Mouse (Mus musculus): ENCODE measurements around the gene Nol12. TPM values are rescaled to one million over a fixed set of nuclear protein-coding genes. Genes with fewer than 3 reads are reported as not detected.

Nol12 gene
- polyA plus RNA-seq, 1 experiment, result 50.1 TPM

- TF ChIP-seq POLR2A (IDR thresholded peaks at IDR 0.05; ENCODE audit: borderline replicate concordance, extremely low read depth, insufficient read depth, insufficient read length, poor library complexity, severe bottlenecking) (no peak), CTCF (IDR thresholded peaks at IDR 0.05; ENCODE audit: borderline replicate concordance, extremely low read depth, insufficient read depth, insufficient read length) (no peak)
- DNase-seq (ENCODE audit: low read depth), result no peak
Measured at GRCm38 (mm10) chr15:78986536-78987220, 51.9 kb downstream of the Nol12 start.

- peak; percentile 94 for DNase-seq (ENCODE audit: low read depth)
- TF ChIP-seq POLR2A (IDR thresholded peaks at IDR 0.05; ENCODE audit: borderline replicate concordance, extremely low read depth, insufficient read depth, insufficient read length, poor library complexity, severe bottlenecking), result no peak
- no peak for TF ChIP-seq CTCF (IDR thresholded peaks at IDR 0.05; ENCODE audit: borderline replicate concordance, extremely low read depth, insufficient read depth, insufficient read length)
Measured at GRCm38 (mm10) chr15:78988499-78988971, 53.8 kb downstream of the Nol12 start.

GRCm38 (mm10) chr15:78989152-78990092 lies 54.7 kb downstream of the Nol12 start:
- DNase-seq (ENCODE audit: low read depth), result no peak
- TF ChIP-seq CTCF (IDR thresholded peaks at IDR 0.05; ENCODE audit: borderline replicate concordance, extremely low read depth, insufficient read depth, insufficient read length) (no peak), POLR2A (IDR thresholded peaks at IDR 0.05; ENCODE audit: borderline replicate concordance, extremely low read depth, insufficient read depth, insufficient read length, poor library complexity, severe bottlenecking) (no peak)

- DNase-seq (ENCODE audit: low read depth), result no peak
Measured at GRCm38 (mm10) chr15:78990093-78990463, 55.3 kb downstream of the Nol12 start.

GRCm38 (mm10) chr15:78990970-78991525 lies 56.3 kb downstream of the Nol12 start:
- TF ChIP-seq POLR2A (IDR thresholded peaks at IDR 0.05; ENCODE audit: borderline replicate concordance, extremely low read depth, insufficient read depth, insufficient read length, poor library complexity, severe bottlenecking) (no peak), CTCF (IDR thresholded peaks at IDR 0.05; ENCODE audit: borderline replicate concordance, extremely low read depth, insufficient read depth, insufficient read length) (no peak)
- no peak for DNase-seq (ENCODE audit: low read depth)

More at GRCm38 (mm10) chr15:78990093-78990463, 55.3 kb downstream of the Nol12 start:
- TF ChIP-seq POLR2A (IDR thresholded peaks at IDR 0.05; ENCODE audit: borderline replicate concordance, extremely low read depth, insufficient read depth, insufficient read length, poor library complexity, severe bottlenecking) (no peak), CTCF (IDR thresholded peaks at IDR 0.05; ENCODE audit: borderline replicate concordance, extremely low read depth, insufficient read depth, insufficient read length) (no peak)

- TF ChIP-seq POLR2A (IDR thresholded peaks at IDR 0.05; ENCODE audit: borderline replicate concordance, extremely low read depth, insufficient read depth, insufficient read length, poor library complexity, severe bottlenecking) (no peak), CTCF (IDR thresholded peaks at IDR 0.05; ENCODE audit: borderline replicate concordance, extremely low read depth, insufficient read depth, insufficient read length) (peak; percentile 15; the same call in 1 of the 2 replicates)
- DNase-seq (ENCODE audit: low read depth), result no peak
Measured at GRCm38 (mm10) chr15:78992235-78992634, 57.5 kb downstream of the Nol12 start.

DNA sequence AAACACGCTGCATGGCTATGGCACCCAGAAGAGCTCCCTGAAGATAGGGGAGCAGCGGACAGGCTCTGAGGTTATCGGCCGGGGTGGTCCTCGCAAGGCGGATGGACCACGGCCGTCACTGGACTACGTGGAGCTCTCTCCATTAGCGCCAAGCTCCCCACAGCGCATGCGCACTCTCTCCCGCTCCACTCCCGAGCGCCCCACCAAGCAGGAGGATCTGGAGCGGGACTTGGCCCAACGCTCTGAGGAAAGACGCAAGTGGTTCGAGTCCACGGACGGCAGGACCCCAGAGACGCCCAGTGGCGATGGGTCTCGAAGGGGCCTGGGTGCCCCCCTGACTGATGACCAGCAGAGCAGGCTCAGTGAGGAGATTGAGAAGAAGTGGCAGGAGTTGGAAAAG lies 58.2 kb downstream of the Nol12 start:
- DNase-seq (ENCODE audit: low read depth), result no peak
- TF ChIP-seq CTCF (IDR thresholded peaks at IDR 0.05; ENCODE audit: borderline replicate concordance, extremely low read depth, insufficient read depth, insufficient read length) (no peak), POLR2A (IDR thresholded peaks at IDR 0.05; ENCODE audit: borderline replicate concordance, extremely low read depth, insufficient read depth, insufficient read length, poor library complexity, severe bottlenecking) (no peak)

Other genes with a start within 250 kb of the Nol12 start
- 13.2 and 22.5 TPM in 2 replicates for gene Elfn2, start 216.2 kb upstream of the Nol12 start, polyA plus RNA-seq (2012; rRNA removed)
- gene Mfng, start 161.5 kb upstream of the Nol12 start, polyA plus RNA-seq (2012; rRNA removed), result 37.6 and 72.6 TPM in 2 replicates
- 5.1 and 5.5 TPM in 2 replicates for gene Card10, start 131.9 kb upstream of the Nol12 start, polyA plus RNA-seq (2012; rRNA removed)
- 9.3 and 13.5 TPM in 2 replicates for gene Cdc42ep1, start 92.3 kb upstream of the Nol12 start, polyA plus RNA-seq (2012; rRNA removed)
- gene Lgals2, start 79.4 kb upstream of the Nol12 start, polyA plus RNA-seq (2012; rRNA removed), result 0.16 and 0.19 TPM in 2 replicates
- 76.1 and 79.1 TPM in 2 replicates for gene Gga1, start 57.7 kb upstream of the Nol12 start, polyA plus RNA-seq (2012; rRNA removed)
- gene Gm49510, start 35.3 kb upstream of the Nol12 start, polyA plus RNA-seq (2012; rRNA removed), result not detected in 2 replicates
- gene Sh3bp1, start 35.2 kb upstream of the Nol12 start, polyA plus RNA-seq (2012; rRNA removed), result 13.6 and 14.3 TPM in 2 replicates
- 124 and 153 TPM in 2 replicates for gene Pdxp, start 21.0 kb upstream of the Nol12 start, polyA plus RNA-seq (2012; rRNA removed)
- gene Lgals1, start 8.2 kb upstream of the Nol12 start, polyA plus RNA-seq (2012; rRNA removed), result 168 and 194 TPM in 2 replicates
- 51.2 and 74.5 TPM in 2 replicates for gene Triobp, start 12.8 kb downstream of the Nol12 start, polyA plus RNA-seq (2012; rRNA removed)
- gene H1f0, start 93.5 kb downstream of the Nol12 start, polyA plus RNA-seq (2012; rRNA removed), result 198 and 310 TPM in 2 replicates
- 0.13 and 0.19 TPM in 2 replicates for gene Galr3, start 107.0 kb downstream of the Nol12 start, polyA plus RNA-seq (2012; rRNA removed)
- gene Ankrd54, start 128.0 kb downstream of the Nol12 start, polyA plus RNA-seq (2012; rRNA removed), result 60.9 and 85.5 TPM in 2 replicates
- gene Eif3l, start 140.2 kb downstream of the Nol12 start, polyA plus RNA-seq (2012; rRNA removed), result 180 and 189 TPM in 2 replicates
- gene Micall1, start 174.0 kb downstream of the Nol12 start, polyA plus RNA-seq (2012; rRNA removed), result 22.8 and 35.7 TPM in 2 replicates
- gene Polr2f, start 206.1 kb downstream of the Nol12 start, polyA plus RNA-seq (2012; rRNA removed), result 143 and 166 TPM in 2 replicates
- gene 1700088E04Rik, start 206.3 kb downstream of the Nol12 start, polyA plus RNA-seq (2012; rRNA removed), result 14.4 and 15.9 TPM in 2 replicates
- gene Sox10, start 230.3 kb downstream of the Nol12 start, polyA plus RNA-seq (2012; rRNA removed), result 5.6 and 11.3 TPM in 2 replicates